Mouse (Mus musculus) mesoderm, embryonic 11.5 days (tissue): ENCODE results near the gene Ppp5c.

Experiments
- DNase-seq: peaks from one replicate; pipeline ENCODE4 v3.0.0-alpha.2; 2012; ENCODE audit warnings: low read depth, low spot score

Ppp5c gene

DNA sequence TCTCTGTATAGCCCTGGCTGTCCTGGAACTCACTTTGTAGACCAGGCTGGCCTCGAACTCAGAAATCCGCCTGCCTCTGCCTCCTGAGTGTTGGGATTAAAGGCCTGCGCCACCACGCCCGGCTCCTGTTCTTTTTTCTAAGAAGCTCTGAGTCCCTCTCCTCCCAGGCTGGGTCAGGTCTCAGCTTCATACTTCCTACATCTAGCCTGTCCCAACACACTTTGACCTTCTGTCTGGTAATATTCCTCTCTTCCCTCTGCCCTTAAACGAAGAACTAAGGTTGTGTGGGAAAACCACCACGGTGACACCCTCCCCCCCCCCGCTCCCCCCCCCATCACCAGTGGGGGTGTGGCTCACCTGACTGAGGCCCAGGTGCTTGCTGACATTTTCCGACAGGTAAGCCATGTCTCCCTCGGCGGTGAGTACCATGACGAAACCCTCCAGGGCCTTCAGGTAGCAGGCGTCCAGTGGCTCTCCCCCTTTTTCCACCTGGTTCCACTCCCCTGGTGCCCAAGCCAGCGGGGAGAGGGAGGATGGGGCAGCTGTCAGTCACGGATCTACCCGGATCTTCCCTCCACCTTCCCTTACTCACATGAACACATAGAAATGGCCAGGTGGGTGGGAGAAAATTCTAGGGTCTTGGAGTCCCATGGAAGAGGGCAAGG, 26.7 kb upstream of the Ppp5c start:
- DNase-seq: no peak

DNA sequence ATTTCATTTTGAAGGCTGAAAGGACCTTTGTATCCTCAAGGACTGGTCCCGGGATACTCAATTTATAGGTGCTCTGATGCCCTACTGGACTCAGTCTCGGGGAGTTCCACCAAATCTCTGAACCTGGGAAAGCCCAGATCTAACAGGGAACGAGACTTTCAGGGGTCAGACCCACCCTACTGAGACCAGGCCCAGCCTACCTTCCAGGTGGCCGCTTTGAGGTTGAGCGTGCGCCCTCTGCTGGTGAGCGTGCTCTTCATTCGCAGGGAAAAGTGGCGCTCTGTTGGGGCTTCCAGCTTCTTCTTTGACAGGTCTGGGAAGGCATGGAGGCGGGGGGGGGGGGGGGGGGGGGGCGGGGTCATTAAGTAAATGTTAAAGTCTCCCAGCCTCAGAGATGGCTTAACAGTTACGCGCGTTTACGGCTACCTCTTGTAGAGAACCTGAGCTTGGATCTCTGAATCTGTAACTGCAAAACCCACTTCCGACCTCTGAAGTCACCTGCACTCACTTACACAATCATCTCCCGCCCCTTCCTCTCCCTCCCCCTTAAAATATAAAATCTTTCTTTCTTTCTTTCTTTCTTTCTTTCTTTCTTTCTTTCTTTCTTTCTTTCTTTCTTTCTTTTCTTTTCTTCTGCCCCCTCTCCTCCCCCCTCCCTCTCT, 23.3 kb upstream of the Ppp5c start:
- peak; percentile 74 for DNase-seq

DNA sequence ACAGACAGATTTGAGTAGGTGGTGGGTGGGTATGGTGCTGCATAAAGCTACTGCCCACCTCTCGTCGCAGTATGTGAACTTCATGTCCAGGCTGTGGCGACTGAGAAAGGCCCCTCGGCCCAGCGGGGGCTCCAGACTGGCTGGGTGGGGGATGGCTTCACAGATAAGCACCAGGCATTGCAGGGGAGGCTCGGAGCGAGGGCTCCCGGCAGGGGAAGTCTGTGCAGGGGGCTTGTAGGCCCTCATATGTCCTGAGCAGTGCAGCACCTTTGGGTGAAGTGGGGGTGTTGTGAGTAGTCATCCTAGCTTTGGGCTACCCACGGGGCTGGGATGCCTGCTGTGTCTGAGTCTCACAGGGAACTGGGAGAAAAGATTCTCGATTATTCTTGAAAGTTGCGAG, 22.8 kb upstream of the Ppp5c start:
- no peak for DNase-seq

DNA sequence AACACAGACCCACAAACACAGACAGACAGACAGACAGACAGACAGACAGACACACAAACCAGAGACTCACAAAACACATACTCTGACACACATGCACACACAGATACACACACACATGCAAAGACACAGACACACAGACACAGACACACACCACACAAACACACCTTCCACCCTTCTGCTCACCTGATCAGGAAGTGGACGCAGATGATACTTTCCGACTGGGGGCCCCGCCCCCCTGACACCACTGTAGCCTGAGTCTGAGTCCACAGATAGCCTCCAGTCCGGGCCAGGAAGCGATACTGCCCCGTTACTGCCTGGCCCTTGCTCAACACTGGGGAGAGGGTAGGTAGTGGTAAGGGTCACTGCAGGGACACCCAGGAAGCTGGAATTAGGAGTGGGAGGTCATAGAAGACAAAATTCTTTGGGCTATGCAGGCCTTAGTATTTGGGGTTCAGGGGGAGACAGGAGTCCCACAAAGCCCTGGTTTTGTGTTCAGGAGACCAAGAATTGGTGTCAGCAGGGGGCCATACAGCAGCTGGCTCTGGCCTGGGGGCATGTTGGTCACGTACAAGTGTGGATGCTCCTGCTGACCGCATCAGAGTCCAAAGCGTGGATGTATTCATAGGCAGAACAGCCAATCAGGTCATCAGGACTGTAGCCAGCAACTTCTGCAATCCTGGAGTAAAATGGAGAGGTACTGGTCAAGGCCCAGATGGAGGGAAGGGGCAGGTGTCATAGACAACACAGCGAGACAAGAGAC, 20.9 kb upstream of the Ppp5c start:
- no peak for DNase-seq

DNA sequence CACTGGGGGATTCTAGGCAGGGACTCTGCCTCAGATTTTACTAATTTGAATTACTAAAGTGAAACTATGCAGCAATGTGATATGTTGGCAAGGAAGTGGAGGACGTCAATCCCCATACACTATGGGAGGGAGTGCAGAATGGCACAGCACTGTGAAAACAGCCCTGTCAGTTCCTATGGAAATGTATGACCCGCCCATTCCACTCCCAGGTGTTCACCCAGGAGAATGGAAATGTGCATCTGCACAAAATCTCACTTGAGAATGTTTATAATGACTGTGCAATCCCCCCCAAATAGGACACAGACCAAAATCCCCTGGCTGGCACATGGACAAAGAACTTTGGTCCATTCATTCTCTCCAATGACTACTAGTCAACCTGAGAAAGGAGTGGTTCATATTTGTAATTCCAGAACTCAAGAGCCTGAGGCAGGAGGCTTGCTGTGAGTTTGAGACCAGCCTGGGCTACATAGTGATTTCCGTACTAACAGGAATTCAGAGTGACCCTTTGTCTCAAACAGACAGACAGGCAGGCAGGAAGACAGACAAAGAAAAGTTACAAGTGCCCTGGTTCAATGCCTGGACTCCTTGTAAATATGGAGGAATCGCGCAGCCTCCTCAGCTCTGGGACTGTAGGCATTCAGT, 19.4 kb upstream of the Ppp5c start:
- DNase-seq: no peak

DNA sequence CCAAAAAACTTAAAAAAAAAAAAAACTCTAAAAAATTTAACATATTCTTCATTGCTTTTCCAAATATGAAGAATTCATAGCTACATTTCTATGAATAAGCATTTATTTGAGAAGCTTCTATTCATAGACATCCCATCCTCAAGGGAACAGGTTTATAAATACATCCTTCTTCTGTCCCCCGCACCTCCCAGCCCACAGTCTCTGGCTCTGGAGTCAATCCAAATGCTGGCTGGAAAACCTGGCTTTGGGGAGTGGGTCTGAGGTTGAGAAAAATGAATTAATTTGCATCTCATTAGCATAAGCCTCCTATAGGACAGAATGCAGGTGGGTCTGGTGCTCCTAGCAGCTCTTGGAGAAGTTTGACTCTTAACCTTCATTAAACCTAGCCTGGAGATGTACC, 18.0 kb upstream of the Ppp5c start:
- DNase-seq: no peak

DNA sequence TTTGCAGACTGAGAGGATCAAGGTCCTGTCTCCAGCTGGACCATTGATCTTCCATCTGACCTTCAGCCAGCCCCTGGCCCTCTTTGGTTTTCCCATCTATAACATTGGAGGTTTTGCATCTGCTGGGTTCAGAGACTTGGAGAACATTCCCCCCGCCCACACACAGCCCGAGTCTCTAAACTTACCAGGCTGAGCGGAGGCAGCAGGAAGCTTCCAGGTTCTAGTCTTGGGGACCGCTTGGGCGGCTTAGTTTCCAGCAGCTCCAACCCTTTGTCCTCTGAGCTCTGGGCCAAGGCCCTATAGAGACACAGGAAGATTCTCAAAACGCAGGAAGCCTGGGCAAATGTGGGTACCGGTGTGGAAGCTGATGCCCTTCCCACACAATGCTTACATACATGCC, 11.6 kb upstream of the Ppp5c start:
- DNase-seq: no peak

DNA sequence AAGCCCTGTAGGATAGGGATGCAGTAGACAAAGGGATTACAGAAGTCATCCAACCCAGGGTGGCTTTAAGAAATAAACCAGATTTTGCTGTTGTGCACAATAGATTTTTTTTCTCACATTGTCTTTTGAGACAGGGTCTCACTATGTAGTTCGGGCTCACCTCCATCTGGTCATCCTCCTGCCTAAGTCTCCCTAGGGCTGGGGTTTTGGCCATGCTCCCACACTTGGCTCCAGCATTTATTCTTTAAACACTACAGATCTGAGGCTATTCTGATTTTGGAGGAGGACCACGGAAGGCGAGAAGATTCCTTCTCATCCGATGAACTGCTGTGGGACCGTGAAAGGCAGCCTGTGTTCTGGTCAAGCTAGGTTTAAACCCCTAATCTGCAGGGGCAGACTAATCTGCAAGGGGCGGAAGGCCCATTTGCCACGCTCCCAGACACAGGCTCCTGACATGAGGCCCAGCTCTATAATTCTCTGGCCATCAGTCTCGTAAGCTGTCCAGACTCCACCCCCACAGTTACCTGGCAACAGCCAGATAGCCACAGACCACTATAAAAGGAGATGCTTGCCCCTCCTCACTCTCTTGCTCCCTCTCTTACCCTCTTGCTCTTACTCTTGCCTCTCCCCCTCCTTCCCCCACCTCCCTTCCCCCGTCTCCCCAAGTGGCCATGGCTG, 10.4 kb upstream of the Ppp5c start:
- no peak for DNase-seq

DNA sequence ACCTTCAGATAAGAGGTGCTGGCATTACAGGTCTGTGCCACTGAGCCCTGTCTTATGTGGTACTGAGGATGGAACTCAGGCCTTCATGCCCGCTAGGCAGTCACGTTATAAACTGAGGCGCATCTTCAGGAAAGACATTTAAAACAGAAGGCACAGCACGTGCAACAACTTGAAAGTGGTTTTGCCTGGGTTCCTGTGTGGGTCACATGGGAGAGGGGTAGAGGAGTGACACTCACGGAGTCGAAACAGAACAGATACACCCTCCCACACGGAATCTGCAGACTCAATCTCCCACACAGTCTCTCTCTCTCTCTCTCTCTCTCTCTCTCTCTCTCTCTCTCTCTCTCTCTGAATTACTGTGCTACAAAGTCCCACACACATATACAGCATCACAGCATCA, 2.5 kb upstream of the Ppp5c start:
- no peak for DNase-seq

DNA sequence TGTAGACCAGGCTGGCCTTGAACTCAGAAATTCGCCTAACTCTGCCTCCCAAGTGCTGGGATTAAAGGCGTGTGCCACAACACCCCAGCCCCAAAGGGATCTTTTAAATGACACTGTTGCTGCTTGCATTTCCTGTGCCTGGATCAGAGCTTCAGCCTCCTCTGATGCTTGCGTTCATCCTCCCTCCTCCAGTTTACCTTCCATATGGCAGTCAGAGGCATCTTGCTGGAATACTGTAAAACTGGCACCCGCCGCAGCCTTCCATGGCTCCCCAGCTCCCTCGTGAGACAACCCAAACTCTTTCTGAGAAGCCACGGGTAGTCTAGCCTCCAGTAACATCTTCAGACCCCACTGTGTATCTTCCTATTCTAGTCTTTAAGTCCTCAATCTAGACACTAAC, 1.2 kb upstream of the Ppp5c start:
- no peak for DNase-seq

DNA sequence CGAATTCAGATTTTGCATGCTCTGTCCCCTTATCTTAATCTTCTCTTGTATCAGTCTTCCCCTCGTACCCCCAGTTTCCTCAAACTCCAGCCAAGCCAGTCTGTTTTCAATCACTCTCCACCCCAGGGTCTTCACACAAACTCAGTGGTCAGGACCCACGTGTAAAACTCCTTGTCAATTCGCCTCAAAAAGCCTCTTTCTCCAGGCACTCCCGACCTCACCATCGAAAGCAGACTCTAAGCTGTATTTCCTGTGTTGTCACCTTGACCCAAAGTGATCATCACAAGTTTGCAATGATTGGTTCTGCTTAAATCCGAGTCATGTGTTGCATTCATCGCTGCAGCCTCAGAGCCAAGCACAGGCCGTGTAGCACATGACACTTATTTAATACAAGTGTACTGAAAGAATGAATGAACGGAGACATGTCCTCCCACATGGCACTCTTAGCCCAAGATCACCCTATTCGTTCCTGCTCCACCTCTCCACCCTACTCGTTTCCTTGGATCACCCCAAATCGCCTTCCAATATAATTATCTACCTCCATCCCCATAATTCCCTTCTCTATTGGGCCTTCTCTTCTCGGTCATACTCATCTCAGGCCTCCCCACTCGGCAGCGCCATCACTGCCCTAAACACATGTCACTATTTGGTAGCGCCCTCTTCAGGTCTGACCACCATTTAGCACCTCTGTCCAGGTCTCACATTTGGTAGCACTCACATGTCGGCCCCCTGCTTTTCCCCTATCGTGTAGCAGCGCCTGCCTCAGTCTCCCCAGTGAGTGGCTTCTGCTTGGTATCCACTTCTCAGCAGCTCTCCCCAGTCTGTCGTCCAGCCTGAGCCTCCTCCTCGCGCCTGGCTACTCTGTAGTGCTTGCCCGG, 775 bp downstream of the Ppp5c start:
- peak; percentile 85 for DNase-seq

DNA sequence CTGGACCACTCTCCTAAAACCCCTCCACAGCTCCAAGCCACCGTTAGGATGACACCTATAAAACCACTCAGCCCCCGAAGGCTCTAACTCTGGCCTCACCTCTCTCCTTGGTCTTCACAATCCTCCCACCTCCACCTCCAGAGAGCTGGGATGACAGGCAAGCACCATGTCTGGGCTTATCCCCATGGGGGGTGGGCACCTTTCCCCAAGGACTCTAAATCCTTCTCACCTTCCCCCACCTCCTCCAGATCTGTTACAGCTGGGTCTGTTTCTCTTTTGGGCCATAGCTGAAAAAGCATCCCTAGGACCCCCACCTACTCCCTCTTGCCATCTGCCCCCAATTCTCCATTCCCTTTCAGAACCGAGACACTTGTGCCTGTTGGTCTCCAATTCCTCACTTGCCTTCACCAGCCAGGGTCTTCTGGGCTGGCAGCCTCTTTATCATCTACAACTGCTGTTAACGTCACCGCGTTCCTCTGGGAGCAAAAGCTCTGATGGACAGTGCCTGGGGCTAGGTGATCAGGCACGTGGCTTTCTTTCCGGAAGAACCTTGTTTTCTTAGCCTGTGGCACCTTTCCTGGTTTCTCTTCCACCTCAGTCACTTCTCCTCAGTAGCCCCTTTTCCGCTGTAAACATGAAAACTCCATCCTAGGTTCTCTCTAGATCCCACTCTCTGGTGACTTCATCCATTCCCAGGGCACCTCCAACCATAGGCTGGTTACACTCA, 1.7 kb downstream of the Ppp5c start:
- DNase-seq: no peak

DNA sequence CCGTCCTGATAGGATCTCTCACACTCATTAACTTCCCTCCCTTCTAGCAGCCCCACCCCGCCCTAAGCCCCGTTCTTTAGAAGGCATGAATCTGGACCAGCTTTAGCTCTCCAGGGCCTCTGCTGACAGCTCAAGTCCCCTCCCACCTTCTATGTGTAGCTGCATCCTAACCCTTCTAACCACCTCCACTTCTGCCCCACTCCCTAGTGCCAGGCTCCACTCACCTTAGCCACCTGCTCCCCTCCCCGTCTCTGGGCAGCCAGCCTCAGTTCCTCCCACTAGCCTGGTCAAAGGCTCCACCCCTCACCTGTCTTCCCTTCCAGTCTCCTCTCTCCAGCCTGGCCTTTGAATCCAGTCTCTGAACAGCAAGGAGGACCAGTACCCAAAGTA, 2.2 kb downstream of the Ppp5c start:
- no peak for DNase-seq

DNA sequence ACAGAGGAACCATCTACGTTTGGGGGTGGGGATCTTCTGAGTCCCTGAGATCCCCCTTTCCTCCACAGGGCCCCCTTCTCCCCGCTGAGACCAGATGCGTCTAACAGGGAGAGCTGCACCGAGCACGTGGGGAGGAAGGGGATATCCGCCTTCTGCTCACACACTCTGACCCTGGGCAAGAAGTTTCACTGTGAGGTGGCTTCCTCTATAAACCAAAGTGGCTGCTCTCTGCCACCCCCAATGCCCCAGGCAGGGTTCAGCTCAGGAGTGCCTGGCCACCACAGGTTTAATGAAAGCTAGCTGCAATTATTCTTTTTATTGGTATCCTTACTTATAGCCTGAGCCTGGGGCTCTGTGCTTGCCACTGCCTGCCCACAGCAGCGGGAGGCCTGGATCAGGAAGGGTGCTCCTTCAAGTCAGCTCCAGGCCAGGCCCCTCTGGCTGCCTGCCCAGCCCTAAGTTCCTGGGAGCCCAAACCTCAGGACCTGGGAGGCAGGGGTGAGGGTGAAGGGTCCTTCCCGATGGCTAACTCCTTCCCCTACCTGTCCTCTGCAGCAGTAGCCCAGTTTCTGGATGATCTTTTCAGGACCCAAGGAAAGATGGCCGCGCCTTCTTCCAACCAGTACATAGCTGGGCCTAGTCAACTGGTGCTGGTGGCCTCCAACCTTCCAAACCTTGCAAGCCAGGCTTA, 2.8 kb downstream of the Ppp5c start:
- no peak for DNase-seq

DNA sequence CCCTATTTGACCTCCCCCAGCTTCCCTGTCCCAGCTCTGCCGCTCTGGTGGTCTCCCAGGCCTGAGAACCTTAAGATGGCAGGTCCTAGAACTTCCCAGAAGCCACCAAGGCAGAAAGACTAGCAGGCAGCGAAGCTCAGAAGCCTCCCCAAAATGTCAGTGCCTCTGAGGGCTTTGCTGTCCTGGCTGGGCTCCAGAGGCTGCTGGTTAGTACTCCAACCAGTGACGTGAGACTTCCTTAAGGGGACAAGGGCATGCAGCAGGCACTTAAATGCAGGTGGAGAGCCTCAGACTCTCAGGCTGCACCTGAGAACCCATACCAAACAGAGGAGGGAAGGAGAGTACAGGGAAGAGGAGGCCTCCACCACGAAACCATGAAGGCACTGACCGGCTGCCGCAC, 3.6 kb downstream of the Ppp5c start:
- no peak for DNase-seq

DNA sequence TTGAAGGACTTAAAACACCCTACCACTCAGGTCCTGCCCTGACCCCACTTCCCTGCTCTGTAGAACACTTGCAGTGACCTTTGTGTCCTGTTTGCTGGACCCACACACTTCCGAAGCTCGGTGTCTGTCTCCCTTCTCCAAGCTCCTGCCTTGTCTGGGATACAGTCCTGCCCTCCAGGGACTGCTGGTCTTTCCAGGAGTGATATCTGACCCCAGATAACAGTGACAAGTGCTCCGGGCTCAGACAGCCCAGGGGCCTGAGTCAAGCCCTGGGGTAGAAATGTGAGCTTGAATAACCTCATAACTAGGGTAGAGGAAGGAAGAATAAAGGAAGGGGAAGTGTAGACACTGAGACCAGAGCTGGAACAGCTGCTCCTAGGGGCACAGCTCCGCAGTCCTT, 4.0 kb downstream of the Ppp5c start:
- no peak for DNase-seq

DNA sequence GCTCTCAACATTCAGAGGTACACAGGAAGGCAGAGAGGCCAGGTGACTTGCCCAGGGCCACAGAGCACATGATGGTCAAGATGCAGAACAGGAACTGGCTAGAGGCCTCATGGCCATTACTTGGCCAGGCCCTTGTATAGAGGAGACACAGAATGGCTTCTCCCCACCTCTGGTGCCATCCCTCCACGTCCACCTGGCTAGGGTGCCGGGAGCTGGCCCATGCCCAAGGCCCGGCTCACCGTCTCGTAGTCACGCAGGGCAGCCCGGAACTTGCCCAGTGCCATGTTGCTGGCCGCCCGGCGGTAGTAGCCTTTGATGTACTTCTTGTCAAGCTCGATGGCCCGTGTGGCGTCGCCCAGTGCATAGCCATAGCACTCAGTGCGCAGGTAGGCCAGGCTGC, 5.5 kb downstream of the Ppp5c start:
- DNase-seq: no peak

DNA sequence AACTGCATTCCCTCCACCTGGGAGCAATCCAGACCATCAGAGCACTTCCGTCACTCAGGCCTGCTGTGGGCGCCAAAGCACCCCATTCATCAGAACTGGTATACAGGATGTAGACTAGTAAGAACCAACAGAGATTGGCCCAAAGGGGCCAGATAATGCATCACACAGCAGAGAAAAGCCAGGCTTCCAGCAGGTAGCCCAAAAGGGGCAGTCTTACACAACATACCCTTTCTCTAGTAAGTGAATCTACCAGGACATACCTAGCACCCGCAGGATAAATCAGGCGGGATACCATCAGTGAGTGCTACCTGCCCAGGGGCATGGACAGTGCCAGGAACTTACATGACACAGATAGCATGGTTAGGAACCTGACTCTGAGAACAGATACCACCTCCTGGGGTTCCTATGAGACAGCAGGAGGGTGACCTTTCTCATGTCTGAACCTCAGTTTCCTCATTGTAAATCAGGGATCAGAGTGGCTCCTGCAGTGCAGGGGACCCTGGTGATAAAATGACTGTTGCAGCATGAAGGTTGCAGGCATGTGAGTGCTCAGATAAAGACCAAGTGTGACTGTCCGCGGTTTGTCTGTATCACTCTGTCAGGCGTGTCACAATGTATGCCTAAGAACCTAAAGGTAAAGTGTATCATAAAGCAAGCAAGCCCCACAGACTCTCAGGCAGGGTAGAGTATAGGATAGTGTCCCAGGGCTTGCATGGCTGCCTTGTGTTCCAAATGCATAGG, 8.1 kb downstream of the Ppp5c start:
- DNase-seq: no peak

DNA sequence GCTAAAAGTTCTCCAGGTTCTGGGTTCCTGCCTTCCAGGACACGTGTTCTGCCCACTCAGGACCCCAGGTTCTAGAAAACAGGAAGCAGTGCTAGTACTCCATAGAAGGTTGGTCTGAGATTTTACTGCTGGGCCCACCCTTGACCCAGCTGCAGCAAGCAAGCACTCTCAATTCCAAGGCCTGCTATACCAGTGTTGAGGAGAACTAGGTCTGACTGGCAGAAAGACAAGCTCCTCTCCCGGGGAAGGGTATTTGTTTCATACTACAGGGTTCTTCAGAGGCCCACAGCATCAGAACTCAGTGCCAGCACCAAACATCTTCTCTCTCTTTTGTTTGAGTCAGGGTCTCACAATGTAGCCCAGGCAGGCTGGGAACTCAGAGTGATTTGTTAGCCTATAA, 9.8 kb downstream of the Ppp5c start:
- DNase-seq: no peak
